Mouse (Mus musculus): ENCODE results near the gene Ncoa4. TPM values are rescaled to one million over a fixed set of nuclear protein-coding genes. Genes with fewer than 3 reads are reported as not detected.
A peak's percentile ranks its signal among the peaks of the same experiment; 100 is the strongest.
"Not testable (repeated sequence)": the region's sequence is repeated elsewhere in the genome, so short reads cannot be mapped to it uniquely, and the experiment has no call there.

Gene Ncoa4
- polyA plus RNA-seq (2015; fragmentation: Nextera tagmentation; extraction: Ambion mirVana), result 89.7 and 93.6 TPM in 2 replicates

- H3K9ac ChIP-seq (replicated peaks), result peak within 1 kb of the TSS; percentile 96
- peak within 1 kb of the TSS; percentile 87 for H3K27ac ChIP-seq
- peak within 1 kb of the TSS; percentile 92 for H3K4me2 ChIP-seq (replicated peaks)
- H3K36me3 ChIP-seq, result no peaks in the 10 kb centered on the region
- under 1% methylated on average over 40 of the region's 40 CpGs for WGBS
- no peaks in the 10 kb centered on the region for H3K9me3 ChIP-seq
- ATAC-seq, result peak; percentile 98
- H3K4me1 ChIP-seq (replicated peaks), result peaks cover 24% of the 10 kb centered on the region
- H3K4me3 ChIP-seq (replicated peaks), result peak within 1 kb of the TSS; percentile 88
- H3K27me3 ChIP-seq, result no peaks in the 10 kb centered on the region
Observed at GRCm38 (mm10) chr14:32159690-32160246, at the start of gene Ncoa4. TSS of gene Ncoa4 (plus strand) at chr14:32159865.

- not testable (repeated sequence) for ATAC-seq; H3K9ac ChIP-seq (replicated peaks); H3K27ac ChIP-seq; H3K36me3 ChIP-seq; H3K9me3 ChIP-seq; H3K4me2 ChIP-seq (replicated peaks); H3K27me3 ChIP-seq; H3K4me3 ChIP-seq (replicated peaks); H3K4me1 ChIP-seq (replicated peaks)
- WGBS, result 92% methylated on average over 10 of the region's 10 CpGs
Observed at GRCm38 (mm10) chr14:32112124-32112523, 47.5 kb upstream of the Ncoa4 start.

GRCm38 (mm10) chr14:32120940-32121919, 38.4 kb upstream of the Ncoa4 start:
- H3K4me3 ChIP-seq (replicated peaks), result no peak overlapping the region
- H3K36me3 ChIP-seq, result no peaks in the 10 kb centered on the region
- H3K9me3 ChIP-seq, result no peaks in the 10 kb centered on the region
- no peak overlapping the region for H3K4me2 ChIP-seq (replicated peaks)
- no peaks in the 10 kb centered on the region for H3K27me3 ChIP-seq
- no peak overlapping the region for H3K9ac ChIP-seq (replicated peaks)
- no peak overlapping the region for H3K27ac ChIP-seq
- 73% methylated on average over 11 of the region's 11 CpGs for WGBS
- H3K4me1 ChIP-seq (replicated peaks), result no peaks in the 10 kb centered on the region
- ATAC-seq, result no peak

DNA sequence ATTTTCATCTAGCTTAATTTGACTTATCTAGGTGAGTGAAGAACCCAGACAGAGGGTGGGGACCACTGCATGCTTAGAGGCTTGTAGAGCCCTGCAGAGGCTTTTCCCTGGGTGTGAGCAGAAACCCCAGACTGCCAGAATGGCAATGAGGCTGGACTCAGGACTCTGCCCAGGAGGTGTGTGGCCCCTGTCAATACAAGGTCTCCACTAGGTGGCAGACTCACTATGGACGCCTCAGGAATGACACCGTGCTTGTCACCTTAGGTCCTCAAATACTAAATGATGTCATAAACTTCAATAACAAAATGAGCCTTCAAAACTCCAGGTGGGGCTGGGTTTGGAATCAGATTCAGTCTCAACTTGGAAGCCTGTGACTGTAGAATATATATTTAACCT, 37.7 kb upstream of the Ncoa4 start:
- Histone ChIP-seq H3K36me3 (no peaks in the 10 kb centered on the region), H3K4me2 (replicated peaks) (no peak overlapping the region), H3K9ac (replicated peaks) (no peak overlapping the region), H3K27ac (no peak overlapping the region), H3K27me3 (no peaks in the 10 kb centered on the region), H3K4me1 (replicated peaks) (no peaks in the 10 kb centered on the region), H3K9me3 (no peaks in the 10 kb centered on the region), H3K4me3 (replicated peaks) (no peak overlapping the region)
- WGBS, result 50% methylated on average over 2 of the region's 2 CpGs
- ATAC-seq, result no peak

GRCm38 (mm10) chr14:32124261-32124660, 35.4 kb upstream of the Ncoa4 start:
- Histone ChIP-seq H3K9ac (replicated peaks) (no peak overlapping the region), H3K4me1 (replicated peaks) (no peaks in the 10 kb centered on the region), H3K27me3 (no peaks in the 10 kb centered on the region), H3K9me3 (no peaks in the 10 kb centered on the region), H3K4me3 (replicated peaks) (no peak overlapping the region), H3K36me3 (no peaks in the 10 kb centered on the region), H3K27ac (no peak overlapping the region), H3K4me2 (replicated peaks) (no peak overlapping the region)
- WGBS, result 71% methylated on average over 3 of the region's 3 CpGs
- ATAC-seq, result no peak

DNA sequence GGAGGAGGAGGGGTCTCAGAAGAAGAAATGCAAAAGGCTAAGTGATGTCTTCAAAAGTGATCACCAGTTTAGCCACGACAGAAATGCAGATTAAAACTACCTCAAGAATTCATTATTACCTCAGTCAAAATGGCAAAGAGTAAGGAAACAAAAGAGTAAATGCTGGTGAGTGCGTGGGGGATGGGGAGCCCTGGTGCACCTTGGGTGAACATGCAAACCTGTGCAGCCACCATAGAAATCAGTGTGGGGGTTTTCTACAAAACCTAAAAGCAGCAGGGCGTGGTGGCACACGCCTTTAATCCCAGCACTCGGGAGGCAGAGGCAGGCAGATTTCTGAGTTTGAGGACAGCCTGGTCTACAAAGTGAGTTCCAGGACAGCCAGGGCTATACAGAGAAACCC, 34.4 kb upstream of the Ncoa4 start:
- H3K4me2 ChIP-seq (replicated peaks); H3K27ac ChIP-seq; H3K27me3 ChIP-seq; H3K9ac ChIP-seq (replicated peaks); H3K36me3 ChIP-seq; ATAC-seq; H3K4me1 ChIP-seq (replicated peaks); H3K4me3 ChIP-seq (replicated peaks); H3K9me3 ChIP-seq: not testable (repeated sequence)
- 86% methylated on average over 5 of the region's 5 CpGs for WGBS

DNA sequence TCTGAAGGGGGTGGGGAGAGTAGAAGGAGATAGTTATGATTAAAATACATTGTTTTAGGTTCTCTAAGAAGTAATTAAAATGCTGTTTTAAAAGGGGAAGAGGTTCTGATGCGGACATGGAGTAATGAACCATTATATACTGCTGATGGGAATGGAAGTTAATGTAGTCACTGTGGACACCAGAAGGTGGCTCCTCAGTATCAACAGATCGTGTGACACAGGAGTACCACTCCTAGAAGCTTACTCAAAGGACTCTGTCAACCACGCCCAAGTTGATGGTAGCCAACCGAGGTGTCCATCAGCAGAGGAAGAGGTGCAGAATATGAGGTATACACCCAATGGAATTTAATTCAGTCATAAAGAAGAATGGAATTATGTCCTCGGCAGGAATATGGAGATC, 31.3 kb upstream of the Ncoa4 start:
- H3K9me3 ChIP-seq, result no peaks in the 10 kb centered on the region
- no peak overlapping the region for H3K9ac ChIP-seq (replicated peaks)
- H3K27me3 ChIP-seq, result no peaks in the 10 kb centered on the region
- H3K27ac ChIP-seq, result no peak overlapping the region
- WGBS, result 83% methylated on average over 5 of the region's 5 CpGs
- no peak overlapping the region for H3K4me3 ChIP-seq (replicated peaks)
- no peak overlapping the region for H3K4me2 ChIP-seq (replicated peaks)
- no peaks in the 10 kb centered on the region for H3K4me1 ChIP-seq (replicated peaks)
- no peaks in the 10 kb centered on the region for H3K36me3 ChIP-seq
- ATAC-seq, result no peak

DNA sequence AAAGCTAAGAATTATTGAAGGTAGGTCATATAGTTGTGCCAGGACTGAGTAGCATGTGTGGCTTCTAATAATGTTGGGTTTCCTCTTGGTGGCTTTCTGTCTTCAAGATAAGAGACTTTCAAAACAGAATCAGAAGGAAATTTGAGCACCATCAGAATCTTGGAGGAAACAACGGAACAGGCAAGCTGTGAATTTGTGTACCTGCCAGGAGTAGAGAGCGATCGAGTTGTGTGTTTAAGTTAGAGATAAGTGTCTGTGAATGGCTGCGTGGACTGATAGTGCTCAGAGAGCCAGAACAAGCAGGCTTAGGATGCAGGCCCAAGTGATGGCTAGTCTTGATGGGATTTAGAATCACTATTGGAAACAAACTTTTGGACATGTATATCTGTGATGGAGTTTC, 27.8 kb upstream of the Ncoa4 start:
- Histone ChIP-seq H3K9ac (replicated peaks) (no peak overlapping the region), H3K36me3 (no peaks in the 10 kb centered on the region), H3K4me2 (replicated peaks) (no peak overlapping the region), H3K4me1 (replicated peaks) (no peaks in the 10 kb centered on the region), H3K4me3 (replicated peaks) (no peak overlapping the region), H3K27ac (no peak overlapping the region), H3K27me3 (no peaks in the 10 kb centered on the region), H3K9me3 (no peaks in the 10 kb centered on the region)
- no peak for ATAC-seq
- 86% methylated on average over 4 of the region's 4 CpGs for WGBS

DNA sequence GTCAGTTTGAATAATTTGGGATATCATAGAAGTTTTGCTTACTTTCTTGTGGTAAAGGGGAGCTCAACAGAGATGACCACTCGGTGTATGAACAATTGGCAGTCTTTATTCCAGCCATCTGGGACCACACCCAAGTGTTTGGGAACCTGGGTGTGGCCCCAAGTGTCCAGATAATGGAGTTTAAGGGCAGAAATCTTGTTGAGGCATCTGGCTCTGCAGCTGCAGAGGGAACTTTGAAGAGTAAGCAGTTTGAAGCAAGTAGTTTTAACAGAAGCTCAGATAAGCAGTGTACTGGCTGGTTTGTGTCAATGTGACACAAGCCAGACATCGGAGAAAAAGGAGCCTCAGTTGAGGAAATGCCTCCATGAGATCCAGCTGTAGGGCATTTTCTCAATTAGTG, 25.4 kb upstream of the Ncoa4 start:
- H3K4me2 ChIP-seq (replicated peaks), result no peak overlapping the region
- no peaks in the 10 kb centered on the region for H3K9me3 ChIP-seq
- 85% methylated on average over 2 of the region's 2 CpGs for WGBS
- H3K4me1 ChIP-seq (replicated peaks), result no peaks in the 10 kb centered on the region
- H3K4me3 ChIP-seq (replicated peaks), result no peak overlapping the region
- H3K9ac ChIP-seq (replicated peaks), result no peak overlapping the region
- no peak for ATAC-seq
- H3K36me3 ChIP-seq, result no peaks in the 10 kb centered on the region
- H3K27me3 ChIP-seq, result no peaks in the 10 kb centered on the region
- H3K27ac ChIP-seq, result no peak overlapping the region

DNA sequence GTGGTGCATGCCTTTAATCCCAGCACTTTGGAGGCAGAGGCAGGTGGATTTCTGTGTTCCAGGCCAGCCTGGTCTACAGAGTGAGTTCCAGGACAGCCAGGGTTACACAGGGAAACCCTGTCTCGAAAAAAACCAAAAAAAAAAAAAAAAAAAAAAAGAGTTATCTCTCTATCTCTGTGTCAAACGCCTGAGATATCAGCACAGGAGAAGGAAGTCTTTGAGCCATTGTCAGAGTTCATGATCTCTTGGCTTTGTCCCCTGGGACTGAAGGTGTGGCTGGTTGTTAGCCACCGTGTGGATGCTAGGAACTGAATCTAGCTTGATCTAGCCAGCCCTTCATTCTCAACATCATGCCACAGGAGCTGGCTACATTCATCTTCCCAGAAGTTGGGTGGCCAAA, 23.2 kb upstream of the Ncoa4 start:
- not testable (repeated sequence) for H3K27ac ChIP-seq; H3K4me1 ChIP-seq (replicated peaks); ATAC-seq; H3K9ac ChIP-seq (replicated peaks); H3K4me2 ChIP-seq (replicated peaks); H3K36me3 ChIP-seq; H3K27me3 ChIP-seq; H3K4me3 ChIP-seq (replicated peaks); H3K9me3 ChIP-seq
- 74% methylated on average over 3 of the region's 3 CpGs for WGBS

DNA sequence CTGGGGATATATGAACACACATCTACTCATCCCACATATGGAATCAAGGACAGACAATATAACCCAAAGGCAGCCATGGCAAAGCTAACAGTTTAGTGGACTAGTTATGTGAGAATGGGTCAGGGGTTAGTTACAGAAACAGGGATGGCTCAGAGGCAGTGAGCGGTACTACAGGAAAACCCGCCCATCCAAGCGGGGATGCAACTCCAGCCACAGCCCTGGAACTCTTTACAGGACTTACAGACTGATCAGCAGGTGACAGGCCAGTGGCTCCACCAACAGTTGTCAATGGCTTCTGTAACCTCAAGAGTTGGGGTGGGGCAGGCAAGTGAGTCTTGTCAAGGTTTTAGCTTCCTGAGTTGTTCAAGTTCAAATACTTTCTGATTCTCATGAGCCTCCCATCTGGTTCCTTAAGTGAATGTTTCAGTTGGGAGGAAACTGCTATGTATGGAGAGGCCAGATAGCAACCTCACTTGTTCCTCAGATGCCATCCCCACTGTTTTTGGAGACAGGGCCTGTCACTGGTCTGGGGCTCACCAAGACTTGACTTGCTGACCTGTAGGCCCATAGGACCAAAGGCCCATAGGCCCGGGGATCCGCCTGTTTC, 19.2 kb upstream of the Ncoa4 start:
- Histone ChIP-seq H3K36me3 (no peaks in the 10 kb centered on the region), H3K9me3 (no peaks in the 10 kb centered on the region), H3K27me3 (no peaks in the 10 kb centered on the region), H3K4me2 (replicated peaks) (no peak overlapping the region), H3K4me3 (replicated peaks) (no peak overlapping the region), H3K9ac (replicated peaks) (no peak overlapping the region), H3K27ac (no peak overlapping the region), H3K4me1 (replicated peaks) (no peaks in the 10 kb centered on the region)
- ATAC-seq, result no peak
- 85% methylated on average over 5 of the region's 5 CpGs for WGBS

GRCm38 (mm10) chr14:32141723-32142122, 17.9 kb upstream of the Ncoa4 start, which contains the start of gene Msmb:
TSS of gene Msmb (plus strand) at chr14:32142023.
- no peak within 1 kb of the TSS for H3K9ac ChIP-seq (replicated peaks)
- peaks cover 3% of the 10 kb centered on the region; the same call in 1 of the 2 replicates for H3K9me3 ChIP-seq
- WGBS, result 91% methylated on average over 5 of the region's 5 CpGs
- no peaks in the 10 kb centered on the region for H3K36me3 ChIP-seq
- H3K27me3 ChIP-seq, result no peaks in the 10 kb centered on the region
- H3K4me2 ChIP-seq (replicated peaks), result no peak within 1 kb of the TSS
- H3K4me1 ChIP-seq (replicated peaks), result no peaks in the 10 kb centered on the region
- ATAC-seq, result no peak
- no peak within 1 kb of the TSS for H3K4me3 ChIP-seq (replicated peaks)
- H3K27ac ChIP-seq, result no peak within 1 kb of the TSS

Measured in midbrain, embryonic 13.5 days (tissue).